In the genomic region with DNA sequence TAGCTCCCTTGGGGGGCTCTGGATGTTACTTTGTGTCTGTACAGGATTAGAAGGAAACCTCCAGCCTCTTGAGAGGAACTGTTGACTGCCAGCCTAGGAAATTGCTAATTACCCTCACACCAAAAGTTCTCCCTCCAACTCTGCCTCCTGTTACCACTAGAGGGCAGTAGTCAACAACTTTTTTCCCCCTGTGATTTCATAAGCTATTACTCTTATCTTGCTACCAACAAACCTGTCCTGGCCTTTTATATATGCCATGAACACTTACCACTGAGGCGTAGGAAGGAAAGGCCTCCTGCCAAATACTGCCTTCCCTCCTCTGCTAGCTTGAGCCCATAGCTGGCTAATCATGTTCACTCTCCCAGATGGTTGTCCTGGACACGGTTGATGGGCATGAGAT, we compare ENCODE assay signal across 14 mouse cellular contexts. TPM values are rescaled to one million over a fixed set of nuclear protein-coding genes. Genes with fewer than 3 reads are reported as not detected.
DNase-seq lines count a peak whose midpoint lies in the region; ATAC-seq and TF ChIP-seq lines count a peak whose summit lies in the region.
"Had no signal": no experiment of that assay in that cellular context is flagged by ENCODE, and none has a peak within 500 bp of the region (broad histone marks: within the 10 kb centered on the region; RNA-seq: fewer than 3 reads in every experiment).

No protein-coding gene starts in this region.

- no peaks in the 10 kb centered on the region for H3K9me3 ChIP-seq in E14TG2a.4 (ENCODE audit: low read length)
- H3K9me3 ChIP-seq in embryonic facial prominence, embryonic 11.5 days (replicated peaks; ENCODE audit: control insufficient read depth, low read length), result no peaks in the 10 kb centered on the region; the same call in 1 of the 2 replicates

- TF ChIP-seq CTCF in left cerebral cortex, adult 2 months (IDR thresholded peaks at IDR 0.05), result peak; percentile 68
- TF ChIP-seq CTCF in E14TG2a.4 (conservative IDR thresholded peaks at IDR 0.05; ENCODE audit: low read length), result peak; percentile 73

- H3K4me3 ChIP-seq in left cerebral cortex, adult 2 months, result no peak overlapping the region
- H3K4me3 ChIP-seq in E14TG2a.4 (replicated peaks; ENCODE audit: low read length), result no peak overlapping the region
- H3K4me3 ChIP-seq in embryonic facial prominence, embryonic 11.5 days (ENCODE audit: low read depth, low read length), result no peak overlapping the region
- H3K4me3 ChIP-seq: hindbrain, embryonic 10.5 days; myocyte had no signal

- no peak for DNase-seq in left cerebral cortex, adult 2 months (ENCODE audit: extremely low spot score in 1 of 2, low spot score in 2 of 2)
- DNase-seq in left cerebral cortex, adult 18-20 months (ENCODE audit: low spot score in 2 of 2), result no peak
- DNase-seq in B cell, adult 2 months, result peak; percentile 6 to 9
- DNase-seq in embryonic facial prominence, embryonic 11.5 days (ENCODE audit: low spot score), result peak; percentile 35
- no peak for DNase-seq in right cerebral cortex, postnatal 10 days (ENCODE audit: low spot score in 2 of 2)
- no peak for DNase-seq in right cerebral cortex, postnatal 14 days
- DNase-seq: cerebellum, adult 11-12 months; gastrocnemius, postnatal 14 days; lung, adult 2 months had no signal

- no peaks in the 10 kb centered on the region for H3K27me3 ChIP-seq in E14TG2a.4 (ENCODE audit: insufficient read depth, low read length)
- no peaks in the 10 kb centered on the region for H3K27me3 ChIP-seq in embryonic facial prominence, embryonic 11.5 days (ENCODE audit: control insufficient read depth, insufficient read depth, low read length)

- H3K9ac ChIP-seq in embryonic facial prominence, embryonic 11.5 days (replicated peaks; ENCODE audit: low read length), result no peak overlapping the region

- peaks cover 4% of the 10 kb centered on the region for H3K4me1 ChIP-seq in E14TG2a.4 (replicated peaks; ENCODE audit: low read depth, low read length)
- H3K4me1 ChIP-seq in embryonic facial prominence, embryonic 11.5 days (ENCODE audit: control insufficient read depth, insufficient read depth, low read length), result no peaks in the 10 kb centered on the region

- 95% methylated on average over 2 of the region's 2 CpGs for WGBS in embryonic facial prominence, embryonic 11.5 days

- H3K27ac ChIP-seq in left cerebral cortex, adult 2 months, result no peak overlapping the region
- no peak overlapping the region for H3K27ac ChIP-seq in embryonic facial prominence, embryonic 11.5 days (replicated peaks; ENCODE audit: low read depth, low read length)
- H3K27ac ChIP-seq: hindbrain, embryonic 10.5 days had no signal

- H3K36me3 ChIP-seq in E14TG2a.4 (ENCODE audit: insufficient read depth, low read length), result peaks cover 38% of the 10 kb centered on the region
- H3K36me3 ChIP-seq in embryonic facial prominence, embryonic 11.5 days (replicated peaks; ENCODE audit: control insufficient read depth, insufficient read depth, low read depth, low read length), result peaks cover 16% of the 10 kb centered on the region

- H3K4me2 ChIP-seq in embryonic facial prominence, embryonic 11.5 days (ENCODE audit: low read depth, low read length), result no peak overlapping the region

- no peak for ATAC-seq in embryonic facial prominence, embryonic 11.5 days (replicated peaks; ENCODE audit: insufficient number of reproducible peaks, low FRiP score, low TSS enrichment, low read depth)

- intact Hi-C loops in left cerebral cortex, adult 2 months (cut with DNase I), result loop anchor here (10.0 kb wide), 1 partner anchor 904 kb away; no protein-coding TSS in a partner anchor

RNA-seq across cellular contexts. Expression of a gene that starts 37.6 kb away (rescaled TPM):
- not detected for total RNA-seq in left cerebral cortex, adult 2 months (2021)
- not detected for total RNA-seq in left cerebral cortex, adult 18-20 months (2021)
- not detected in 2 replicates for polyA plus RNA-seq in embryonic facial prominence, embryonic 11.5 days (2014; fragmentation: Nextera tagmentation; extraction: Ambion mirVana)
- total RNA-seq: gastrocnemius, postnatal 14 days; layer of hippocampus, adult 18-20 months had no signal
- polyA plus RNA-seq: hindbrain, embryonic 10.5 days; lung, adult 2 months; myocyte; small intestine, adult 2 months had no signal

RNA-seq across cellular contexts. Expression of a gene that starts 54.1 kb away (rescaled TPM):
- total RNA-seq in left cerebral cortex, adult 2 months (2021), result not detected
- not detected for total RNA-seq in left cerebral cortex, adult 18-20 months (2021)
- polyA plus RNA-seq in embryonic facial prominence, embryonic 11.5 days (2014; fragmentation: Nextera tagmentation; extraction: Ambion mirVana), result not detected in 2 replicates
- total RNA-seq: gastrocnemius, postnatal 14 days; layer of hippocampus, adult 18-20 months had no signal
- polyA plus RNA-seq: hindbrain, embryonic 10.5 days; lung, adult 2 months; myocyte; small intestine, adult 2 months had no signal

Comparison
In these comparisons a context has a peak if more than half of its experiments do, and no peak if none do; other contexts are left out.
1. DNase-seq: peak in B cell, adult 2 months (2 of 2) and embryonic facial prominence, embryonic 11.5 days (single experiment); none in left cerebral cortex, adult 2 months (0 of 2), left cerebral cortex, adult 18-20 months (0 of 2), right cerebral cortex, postnatal 10 days (0 of 2) and right cerebral cortex, postnatal 14 days (single experiment).